Mouse (Mus musculus) MEL (cell line): Measurements from ENCODE around the gene Prdx4.

Experiments
- CTCF ChIP-seq, 3 experiments: IDR thresholded peaks in 2 of 3; conservative IDR thresholded peaks in 1 of 3; 2 replicates each; pipeline ENCODE4 v1.5.1; 2011 to 2012; ENCODE audit warnings: low read length in 3 of 3, low read depth in 2 of 3, mild to moderate bottlenecking in 2 of 3, improper control_type of control experiment in 1 of 3, inconsistent platforms in 1 of 3, mixed read lengths in 1 of 3, moderate library complexity in 1 of 3; ENCODE audit not compliant: control insufficient read depth in 1 of 3, insufficient read depth in 1 of 3, poor library complexity in 1 of 3, severe bottlenecking in 1 of 3
- GABPA ChIP-seq: IDR thresholded peaks from 2 replicates; pipeline ENCODE4 v1.6.1; 2012; ENCODE audit warnings: low read depth, mild to moderate bottlenecking, inconsistent platforms, low read length, improper control_type of control experiment, moderate library complexity
- MAX ChIP-seq: IDR thresholded peaks from 2 replicates; pipeline ENCODE4 v1.6.1; 2011; ENCODE audit warnings: low read length, improper control_type of control experiment
- SMC3 ChIP-seq: IDR thresholded peaks from 2 replicates; pipeline ENCODE4 v1.6.1; 2011; ENCODE audit warnings: low read depth, low read length, improper control_type of control experiment

GRCm38 (mm10) chrX:155337567-155337904 lies 3.0 kb downstream of the Prdx4 start:
- TF ChIP-seq CTCF (IDR thresholded peaks at IDR 0.05 in 2 of 3, conservative IDR thresholded peaks at IDR 0.05 in 1 of 3; ENCODE audit: control insufficient read depth in 1 of 3, insufficient read depth in 1 of 3, low read depth in 2 of 3, low read length in 3 of 3, poor library complexity in 1 of 3, severe bottlenecking in 1 of 3) (no peak), GABPA (no peak), SMC3 (no peak), MAX (no peak; the same call in 1 of the 2 replicates)
